Mouse (Mus musculus) stomach, embryonic 16.5 days (tissue): ENCODE measurements around the gene 4921524J17Rik. TPM values are rescaled to one million over a fixed set of nuclear protein-coding genes. Genes with fewer than 3 reads are reported as not detected.

Experiments
- ATAC-seq: fragments of 200-750 bp; cut with Nextera tagmentation; 2 replicates; pipeline ENCODE4 v1.8.0; 2017; ENCODE audit warnings: moderate number of reproducible peaks, moderate TSS enrichment; ENCODE audit not compliant: insufficient read depth, low FRiP score
- H3K27ac ChIP-seq: fragments of 300-500 bp; sonication (generic); 2 replicates; pipeline ENCODE4 v1.5.1; 2014; ENCODE audit warnings: low read length
- H3K27me3 ChIP-seq: fragments of 300-500 bp; sonication (generic); 2 replicates; pipeline ENCODE4 v1.6.1; 2014; ENCODE audit warnings: low read length, control low read depth, mixed read lengths; ENCODE audit not compliant: control insufficient read depth, insufficient read depth
- H3K36me3 ChIP-seq: fragments of 300-500 bp; sonication (generic); 2 replicates; pipeline ENCODE4 v1.6.1; 2014; ENCODE audit warnings: low read length; ENCODE audit not compliant: control insufficient read depth, insufficient read depth
- H3K4me1 ChIP-seq: fragments of 300-500 bp; sonication (generic); 2 replicates; pipeline ENCODE4 v1.6.1; 2014; ENCODE audit warnings: low read length, control low read depth, mixed read lengths; ENCODE audit not compliant: control insufficient read depth, insufficient read depth
- H3K4me2 ChIP-seq: fragments of 300-500 bp; sonication (generic); 2 replicates; pipeline ENCODE4 v1.6.1; 2014; ENCODE audit warnings: low read depth, low read length, mixed read lengths
- H3K4me3 ChIP-seq: fragments of 300-500 bp; sonication (generic); replicated peaks from 2 replicates; pipeline ENCODE4 v1.5.1; 2014; ENCODE audit warnings: mild to moderate bottlenecking, low read length
- H3K9ac ChIP-seq: fragments of 300-500 bp; sonication (generic); 2 replicates; pipeline ENCODE4 v1.6.1; 2014; ENCODE audit warnings: low read length
- H3K9me3 ChIP-seq: fragments of 300-500 bp; sonication (generic); replicated peaks from 2 replicates; pipeline ENCODE4 v1.6.1; 2016; ENCODE audit warnings: low read length, control low read depth; ENCODE audit not compliant: control insufficient read depth
- WGBS: fragments of 180-500 bp; shearing (Covaris S2); extraction: QIAGEN DNeasy Blood & Tissue Kit; methylation state at CpG from one replicate; pipeline ENCODE4 v1.1.7; 2014; 5-methylcytosine and 5-hydroxymethylcytosine counted together
- polyA plus RNA-seq: library from polyadenylated mRNA; unstranded; fragments of >200 nt; fragmentation: Nextera tagmentation; extraction: Ambion mirVana; gene quantifications from 2 replicates; pipeline ENCODE4 v1.2.1, GENCODE M21; 2015

4921524J17Rik gene
- polyA plus RNA-seq, 1 experiment from 2014 or later, result 41.0 TPM

GRCm38 (mm10) chr8:85470753-85471152 is 38.1 kb upstream of the 4921524J17Rik start:
- no peak overlapping the region for H3K9ac ChIP-seq
- 76% methylated on average over 8 of the region's 8 CpGs for WGBS
- H3K4me3 ChIP-seq, result no peak overlapping the region
- no peaks in the 10 kb centered on the region for H3K36me3 ChIP-seq
- H3K4me1 ChIP-seq, result no peaks in the 10 kb centered on the region
- H3K27ac ChIP-seq, result no peak overlapping the region
- ATAC-seq, result no peak
- H3K4me2 ChIP-seq, result no peak overlapping the region
- no peaks in the 10 kb centered on the region for H3K27me3 ChIP-seq
- no peaks in the 10 kb centered on the region for H3K9me3 ChIP-seq

DNA sequence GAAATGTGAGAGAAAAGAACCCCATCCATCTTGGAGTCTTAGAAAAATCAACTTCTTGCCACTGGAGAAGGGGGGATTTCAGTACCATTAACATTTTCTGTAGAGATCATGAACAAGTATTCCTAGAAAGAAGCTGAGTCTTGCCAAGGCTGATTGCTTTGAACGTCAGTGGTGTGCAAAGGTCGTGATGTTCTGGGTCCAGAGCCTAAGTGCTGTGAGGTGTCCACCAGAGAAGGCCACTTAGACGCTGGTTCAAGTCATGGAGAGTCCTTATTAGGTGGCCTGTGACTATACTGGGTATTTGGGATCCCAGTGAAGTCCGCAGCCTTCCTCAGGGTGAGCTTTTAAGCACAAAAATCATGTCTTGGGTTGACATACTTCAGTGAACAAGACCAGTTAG is 33.4 kb upstream of the 4921524J17Rik start:
- H3K36me3 ChIP-seq, result no peaks in the 10 kb centered on the region
- ATAC-seq, result no peak
- H3K9ac ChIP-seq, result no peak overlapping the region
- WGBS, result 78% methylated on average over 4 of the region's 4 CpGs
- H3K9me3 ChIP-seq, result no peaks in the 10 kb centered on the region
- no peak overlapping the region for H3K4me2 ChIP-seq
- H3K4me3 ChIP-seq, result no peak overlapping the region
- H3K27ac ChIP-seq, result no peak overlapping the region
- H3K4me1 ChIP-seq, result no peaks in the 10 kb centered on the region
- H3K27me3 ChIP-seq, result no peaks in the 10 kb centered on the region

DNA sequence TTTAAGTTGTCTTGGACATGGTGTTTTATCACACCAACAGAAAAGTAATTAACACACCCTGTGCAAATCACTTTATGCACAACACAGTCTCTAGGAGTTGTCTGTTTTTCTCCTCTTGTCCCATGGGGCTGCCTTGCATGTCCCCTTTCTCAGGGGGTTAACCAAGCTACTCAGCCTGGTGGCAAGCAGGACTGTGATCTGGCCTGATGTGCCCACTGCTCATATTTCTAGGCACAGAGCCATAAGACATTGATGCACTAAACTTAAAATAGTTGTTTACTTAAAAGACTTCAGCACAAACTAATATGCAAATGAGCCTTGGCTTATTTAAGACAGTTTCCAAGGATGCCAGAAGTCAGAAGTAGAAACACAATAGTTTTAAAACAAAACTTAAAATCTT is 31.7 kb upstream of the 4921524J17Rik start:
- ATAC-seq, result no peak
- Histone ChIP-seq H3K36me3 (no peaks in the 10 kb centered on the region), H3K27ac (no peak overlapping the region), H3K9ac (no peak overlapping the region), H3K4me2 (no peak overlapping the region), H3K4me1 (no peaks in the 10 kb centered on the region), H3K9me3 (no peaks in the 10 kb centered on the region), H3K4me3 (no peak overlapping the region), H3K27me3 (no peaks in the 10 kb centered on the region)

- Histone ChIP-seq H3K4me3 (no peak overlapping the region), H3K9ac (no peak overlapping the region), H3K27me3 (no peaks in the 10 kb centered on the region), H3K36me3 (no peaks in the 10 kb centered on the region), H3K4me2 (no peak overlapping the region), H3K9me3 (no peaks in the 10 kb centered on the region), H3K4me1 (no peaks in the 10 kb centered on the region), H3K27ac (no peak overlapping the region)
- 68% methylated on average over 1 of the region's 1 CpGs for WGBS
- ATAC-seq, result no peak
Measured at GRCm38 (mm10) chr8:85462441-85462840, 29.8 kb upstream of the 4921524J17Rik start.

DNA sequence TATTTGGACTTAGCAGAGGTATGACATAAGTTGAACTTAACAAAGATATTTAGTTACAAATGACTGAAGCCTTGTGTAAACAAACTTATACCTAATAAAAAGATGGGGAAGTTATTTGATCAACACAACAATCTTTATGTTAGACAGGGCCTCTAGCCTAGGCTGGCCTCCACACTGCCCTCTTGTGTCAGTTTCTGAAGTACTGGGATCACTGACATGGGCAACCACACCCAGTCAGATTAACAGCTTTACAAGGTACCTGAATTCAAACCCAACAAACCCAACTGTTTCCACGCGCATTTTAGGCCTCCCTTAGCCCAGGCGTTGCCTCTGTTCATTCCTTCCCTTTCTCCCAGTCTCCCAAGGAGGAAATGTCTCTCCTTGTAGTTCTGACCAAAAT is 28.7 kb upstream of the 4921524J17Rik start:
- H3K36me3 ChIP-seq, result no peaks in the 10 kb centered on the region
- no peaks in the 10 kb centered on the region for H3K27me3 ChIP-seq
- no peaks in the 10 kb centered on the region for H3K4me1 ChIP-seq
- H3K4me3 ChIP-seq, result no peak overlapping the region
- 83% methylated on average over 3 of the region's 3 CpGs for WGBS
- no peak overlapping the region for H3K9ac ChIP-seq
- no peak for ATAC-seq
- no peak overlapping the region for H3K27ac ChIP-seq
- no peak overlapping the region for H3K4me2 ChIP-seq
- no peaks in the 10 kb centered on the region for H3K9me3 ChIP-seq

DNA sequence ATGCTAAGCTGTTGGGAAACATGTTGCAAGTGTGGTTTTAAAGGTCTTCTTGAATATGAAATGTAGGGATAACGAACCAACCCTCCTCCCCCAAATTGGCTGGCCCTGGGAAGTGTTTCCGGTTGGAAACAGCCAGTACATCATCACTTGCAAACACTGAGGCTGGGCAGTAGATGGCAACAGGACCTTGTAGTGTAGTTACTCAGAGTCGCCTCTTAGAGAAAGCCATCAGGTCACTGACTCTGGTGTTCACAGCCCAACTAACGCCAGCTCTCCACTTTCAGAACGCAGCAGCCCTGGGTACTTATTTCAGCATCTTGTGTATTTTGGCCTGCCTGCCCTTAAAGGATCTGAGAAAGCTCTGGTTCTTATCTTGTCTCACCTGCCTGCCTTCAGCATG is 28.2 kb upstream of the 4921524J17Rik start:
- H3K4me2 ChIP-seq, result no peak overlapping the region
- H3K27me3 ChIP-seq, result no peaks in the 10 kb centered on the region
- H3K4me1 ChIP-seq, result no peaks in the 10 kb centered on the region
- no peaks in the 10 kb centered on the region for H3K9me3 ChIP-seq
- no peak overlapping the region for H3K9ac ChIP-seq
- no peak overlapping the region for H3K27ac ChIP-seq
- ATAC-seq, result no peak
- H3K4me3 ChIP-seq, result no peak overlapping the region
- no peaks in the 10 kb centered on the region for H3K36me3 ChIP-seq
- WGBS, result 35% methylated on average over 5 of the region's 5 CpGs

DNA sequence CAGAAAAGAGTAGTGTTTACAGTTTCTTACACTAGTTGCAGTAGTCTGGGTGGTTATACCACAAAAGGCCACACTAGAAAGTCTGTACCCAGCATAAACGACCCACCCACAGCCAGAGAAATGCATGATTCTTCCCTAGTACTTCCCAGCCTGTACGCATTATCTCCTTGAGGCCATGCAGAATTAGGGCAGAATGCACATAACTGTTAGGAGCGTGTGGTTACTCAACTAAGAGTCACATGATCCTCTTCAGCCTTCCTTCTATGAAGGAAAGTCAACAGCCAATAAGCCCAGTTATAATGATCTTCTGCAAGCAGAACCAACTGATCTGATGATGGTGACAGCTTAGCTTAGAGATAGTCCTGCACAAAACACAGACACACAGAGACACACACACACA is 26.9 kb upstream of the 4921524J17Rik start:
- no peaks in the 10 kb centered on the region for H3K4me1 ChIP-seq
- ATAC-seq, result no peak
- no peaks in the 10 kb centered on the region for H3K36me3 ChIP-seq
- H3K4me2 ChIP-seq, result no peak overlapping the region
- 58% methylated on average over 3 of the region's 3 CpGs for WGBS
- H3K9me3 ChIP-seq, result no peaks in the 10 kb centered on the region
- no peak overlapping the region for H3K9ac ChIP-seq
- no peak overlapping the region for H3K4me3 ChIP-seq
- no peak overlapping the region for H3K27ac ChIP-seq
- no peaks in the 10 kb centered on the region for H3K27me3 ChIP-seq

DNA sequence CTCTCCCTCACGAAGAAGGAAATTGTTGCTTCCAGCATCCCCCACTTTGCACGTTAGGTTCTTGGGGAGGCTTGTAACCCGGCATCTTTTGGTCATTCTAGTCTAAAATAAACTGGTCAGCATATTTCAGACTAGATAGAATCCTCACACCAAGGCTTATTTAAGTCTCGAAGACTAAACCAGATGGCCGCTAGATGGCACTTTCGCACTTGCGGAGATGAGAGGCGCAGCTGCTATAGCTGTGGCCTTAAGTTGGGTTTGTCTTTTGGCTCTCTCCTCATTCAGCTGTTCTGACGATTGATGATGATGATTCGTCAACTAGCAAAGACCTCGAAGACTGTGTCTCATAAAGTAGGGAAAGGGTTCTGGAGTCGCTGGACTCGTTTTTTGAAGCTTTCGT is 23.9 kb upstream of the 4921524J17Rik start:
- H3K9ac ChIP-seq, result no peak overlapping the region
- WGBS, result 8% methylated on average over 14 of the region's 14 CpGs
- peaks cover 4% of the 10 kb centered on the region for H3K4me1 ChIP-seq
- no peak overlapping the region for H3K4me3 ChIP-seq
- no peaks in the 10 kb centered on the region for H3K27me3 ChIP-seq
- no peak for ATAC-seq
- H3K9me3 ChIP-seq, result no peaks in the 10 kb centered on the region
- no peak overlapping the region for H3K4me2 ChIP-seq
- no peaks in the 10 kb centered on the region for H3K36me3 ChIP-seq
- no peak overlapping the region for H3K27ac ChIP-seq

GRCm38 (mm10) chr8:85454750-85455149 is 22.1 kb upstream of the 4921524J17Rik start:
- Histone ChIP-seq H3K9me3 (no peaks in the 10 kb centered on the region), H3K4me2 (no peak overlapping the region), H3K27me3 (no peaks in the 10 kb centered on the region), H3K36me3 (no peaks in the 10 kb centered on the region), H3K27ac (no peak overlapping the region), H3K9ac (no peak overlapping the region), H3K4me1 (peaks cover 4% of the 10 kb centered on the region), H3K4me3 (no peak overlapping the region)
- 54% methylated on average over 8 of the region's 8 CpGs for WGBS
- ATAC-seq, result no peak

GRCm38 (mm10) chr8:85453256-85453655 is 20.6 kb upstream of the 4921524J17Rik start:
- WGBS, result 95% methylated on average over 2 of the region's 2 CpGs

More at GRCm38 (mm10) chr8:85453256-85453655, 20.6 kb upstream of the 4921524J17Rik start:
- Histone ChIP-seq H3K9me3 (no peaks in the 10 kb centered on the region), H3K4me1 (peaks cover 4% of the 10 kb centered on the region), H3K36me3 (no peaks in the 10 kb centered on the region), H3K27ac (no peak overlapping the region), H3K27me3 (no peaks in the 10 kb centered on the region), H3K4me2 (no peak overlapping the region), H3K9ac (no peak overlapping the region), H3K4me3 (no peak overlapping the region)
- ATAC-seq, result no peak
